Mouse (Mus musculus): ENCODE measurements around the gene Frmd4b. TPM values are rescaled to one million over a fixed set of nuclear protein-coding genes. Genes with fewer than 3 reads are reported as not detected.

Frmd4b gene
- polyA plus RNA-seq, 1 experiment from 2014 or later, result 22.2 TPM

DNA sequence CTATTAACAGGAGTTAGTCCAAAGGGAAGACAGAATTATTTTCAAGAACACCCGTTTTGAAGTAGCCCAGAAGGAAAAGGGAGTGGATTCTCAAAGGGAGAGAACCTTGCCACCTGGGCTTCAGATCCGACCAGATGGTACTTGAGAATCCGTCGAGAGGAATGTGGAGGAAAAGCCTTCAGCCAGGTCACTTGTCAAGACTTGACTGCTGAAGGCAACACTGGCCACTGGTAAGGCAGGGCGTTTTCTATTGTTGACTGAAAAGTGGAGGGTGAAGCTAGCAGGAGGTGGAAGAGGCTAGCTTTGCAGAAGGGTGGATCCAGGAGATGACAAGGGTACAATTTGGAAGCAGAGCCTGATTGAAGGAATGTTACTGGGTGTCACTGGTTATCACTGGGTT lies 324.4 kb downstream of the Frmd4b start:
- Histone ChIP-seq H3K9me3 (ENCODE audit: control insufficient read depth, low read depth, low read length) (no peaks in the 10 kb centered on the region), H3K27me3 (ENCODE audit: control insufficient read depth, insufficient read depth, low read length) (no peaks in the 10 kb centered on the region), H3K4me1 (ENCODE audit: control insufficient read depth, insufficient read depth, low read length) (peaks cover 20% of the 10 kb centered on the region), H3K4me3 (ENCODE audit: low read depth, low read length) (no peak overlapping the region), H3K36me3 (ENCODE audit: control insufficient read depth, insufficient read depth, low read length) (peaks cover 13% of the 10 kb centered on the region), H3K4me2 (replicated peaks; ENCODE audit: low read depth, low read length) (no peak overlapping the region), H3K27ac (ENCODE audit: low read length) (no peak overlapping the region), H3K9ac (replicated peaks; ENCODE audit: low read depth, low read length) (no peak overlapping the region)
- 60% methylated on average over 5 of the region's 5 CpGs for WGBS
- no peak for ATAC-seq (ENCODE audit: insufficient number of reproducible peaks, insufficient read depth, low FRiP score, low read depth)

DNA sequence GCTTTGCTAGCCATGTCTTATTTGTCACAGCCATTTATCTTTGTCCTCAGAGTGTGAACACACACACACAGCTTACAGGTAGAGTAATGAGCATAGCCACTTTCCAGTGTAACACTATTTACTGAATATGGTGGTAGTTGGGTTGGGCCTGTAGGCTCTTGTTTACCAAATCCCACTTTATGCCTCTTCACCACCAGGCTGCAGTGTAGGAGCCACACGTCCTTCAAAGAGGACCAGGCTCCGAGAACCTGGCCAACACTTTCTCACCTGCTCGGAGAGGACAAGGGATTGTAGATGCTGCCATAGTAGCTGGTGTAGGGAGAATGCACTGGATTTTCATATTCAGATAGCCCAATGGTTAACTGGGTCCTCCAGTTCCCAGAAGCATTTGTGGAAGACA lies 325.2 kb downstream of the Frmd4b start:
- no peak overlapping the region for H3K9ac ChIP-seq (replicated peaks; ENCODE audit: low read depth, low read length)
- no peak for ATAC-seq (ENCODE audit: insufficient number of reproducible peaks, insufficient read depth, low FRiP score, low read depth)
- peaks cover 22% of the 10 kb centered on the region for H3K4me1 ChIP-seq (ENCODE audit: control insufficient read depth, insufficient read depth, low read length)
- no peak overlapping the region for H3K4me3 ChIP-seq (ENCODE audit: low read depth, low read length)
- 85% methylated on average over 3 of the region's 3 CpGs for WGBS
- peaks cover 13% of the 10 kb centered on the region for H3K36me3 ChIP-seq (ENCODE audit: control insufficient read depth, insufficient read depth, low read length)
- no peaks in the 10 kb centered on the region for H3K27me3 ChIP-seq (ENCODE audit: control insufficient read depth, insufficient read depth, low read length)
- no peak overlapping the region for H3K4me2 ChIP-seq (replicated peaks; ENCODE audit: low read depth, low read length)
- no peaks in the 10 kb centered on the region for H3K9me3 ChIP-seq (ENCODE audit: control insufficient read depth, low read depth, low read length)
- no peak overlapping the region for H3K27ac ChIP-seq (ENCODE audit: low read length)

DNA sequence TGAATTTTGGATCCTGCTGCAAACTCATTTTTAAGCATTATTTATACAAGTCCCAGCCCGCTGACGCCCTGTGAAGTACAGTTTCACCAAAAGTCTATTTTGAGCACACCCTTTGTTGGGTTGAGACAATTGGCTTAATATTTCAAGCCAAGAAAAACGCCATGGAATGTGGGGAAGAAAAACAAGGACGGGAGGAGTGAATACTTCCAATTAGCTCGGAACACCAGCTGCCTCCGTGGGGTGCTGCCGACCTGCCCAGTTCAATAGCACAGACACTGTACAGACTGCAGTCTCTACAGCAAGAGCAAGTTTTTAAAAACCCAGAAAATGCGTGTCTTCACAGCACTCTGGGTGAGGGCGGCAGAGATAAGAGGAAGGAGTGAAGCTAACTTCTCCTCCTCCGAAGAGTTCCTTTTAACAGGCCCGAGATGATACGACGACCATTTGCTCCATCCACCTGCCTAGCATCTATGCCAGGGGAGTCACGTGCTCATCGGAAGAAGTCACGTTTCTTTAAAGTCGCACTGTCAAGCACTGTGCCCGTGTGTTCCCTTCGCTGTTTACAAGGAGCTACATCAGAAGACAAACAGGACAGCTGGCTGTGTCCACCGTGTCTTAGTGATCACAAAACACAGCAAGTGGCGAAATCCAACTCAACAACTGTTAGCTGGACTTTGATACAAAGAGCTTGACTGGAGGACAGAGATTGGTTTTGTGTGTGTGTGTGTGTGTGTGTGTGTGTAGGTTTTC lies 326.0 kb downstream of the Frmd4b start:
- whole genome bisulfite sequencing, result 76% methylated on average over 21 of the region's 21 CpGs
- Histone ChIP-seq H3K9me3 (ENCODE audit: control insufficient read depth, low read depth, low read length) (no peaks in the 10 kb centered on the region), H3K4me2 (replicated peaks; ENCODE audit: low read depth, low read length) (no peak overlapping the region), H3K36me3 (ENCODE audit: control insufficient read depth, insufficient read depth, low read length) (peaks cover 9% of the 10 kb centered on the region), H3K27ac (ENCODE audit: low read length) (no peak overlapping the region; the same call in 1 of the 2 replicates), H3K4me1 (ENCODE audit: control insufficient read depth, insufficient read depth, low read length) (peaks cover 22% of the 10 kb centered on the region), H3K27me3 (ENCODE audit: control insufficient read depth, insufficient read depth, low read length) (no peaks in the 10 kb centered on the region), H3K9ac (replicated peaks; ENCODE audit: low read depth, low read length) (no peak overlapping the region), H3K4me3 (ENCODE audit: low read depth, low read length) (no peak overlapping the region)
- ATAC-seq (ENCODE audit: insufficient number of reproducible peaks, insufficient read depth, low FRiP score, low read depth), result no peak

DNA sequence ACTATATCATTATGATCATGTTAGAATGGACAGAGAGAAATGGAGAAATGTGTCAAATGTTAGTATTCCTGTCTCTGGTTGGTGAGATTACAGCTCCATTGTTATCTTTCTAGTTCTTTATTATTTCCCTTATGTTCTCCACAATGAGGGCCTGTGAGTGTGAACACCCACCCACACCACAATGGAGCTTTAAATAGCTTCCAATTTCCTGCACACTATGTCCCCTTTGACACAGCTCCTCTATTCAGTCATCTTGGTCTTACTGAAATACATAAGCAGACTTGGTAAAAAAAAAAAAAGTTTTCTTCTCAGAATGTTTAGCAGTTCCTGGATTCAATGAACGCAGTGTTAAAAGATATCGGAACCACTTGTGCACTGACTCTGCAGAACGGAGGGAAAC lies 326.7 kb downstream of the Frmd4b start:
- Histone ChIP-seq H3K27ac (ENCODE audit: low read length) (no peak overlapping the region), H3K4me1 (ENCODE audit: control insufficient read depth, insufficient read depth, low read length) (peaks cover 22% of the 10 kb centered on the region), H3K9me3 (ENCODE audit: control insufficient read depth, low read depth, low read length) (no peaks in the 10 kb centered on the region), H3K36me3 (ENCODE audit: control insufficient read depth, insufficient read depth, low read length) (peaks cover 4% of the 10 kb centered on the region), H3K9ac (replicated peaks; ENCODE audit: low read depth, low read length) (no peak overlapping the region), H3K27me3 (ENCODE audit: control insufficient read depth, insufficient read depth, low read length) (no peaks in the 10 kb centered on the region), H3K4me3 (ENCODE audit: low read depth, low read length) (no peak overlapping the region), H3K4me2 (replicated peaks; ENCODE audit: low read depth, low read length) (no peak overlapping the region)
- ATAC-seq (ENCODE audit: insufficient number of reproducible peaks, insufficient read depth, low FRiP score, low read depth), result no peak
- WGBS, result 76% methylated on average over 3 of the region's 3 CpGs

DNA sequence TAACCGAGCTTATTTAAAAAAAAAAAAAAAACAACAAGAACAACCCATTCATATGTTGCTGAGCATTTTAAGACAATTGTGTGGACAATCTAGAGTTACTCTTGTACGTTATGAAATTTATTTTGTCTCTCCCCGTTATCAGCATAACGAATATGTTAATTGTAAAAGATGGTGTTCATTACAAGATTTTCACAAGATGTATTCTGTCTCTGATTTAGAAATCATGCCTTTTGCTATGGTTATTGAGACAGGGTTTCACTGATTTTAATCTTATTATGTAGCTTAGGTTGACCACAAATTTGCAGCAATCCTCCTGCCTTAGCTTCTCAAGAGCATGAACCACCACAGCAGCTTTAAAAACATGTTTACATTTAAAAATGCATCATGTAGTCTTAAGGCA lies 327.5 kb downstream of the Frmd4b start:
- Histone ChIP-seq H3K9me3 (ENCODE audit: control insufficient read depth, low read depth, low read length) (no peaks in the 10 kb centered on the region), H3K27ac (ENCODE audit: low read length) (peak overlapping the region; percentile 61; the same call in 1 of the 2 replicates), H3K9ac (replicated peaks; ENCODE audit: low read depth, low read length) (no peak overlapping the region), H3K27me3 (ENCODE audit: control insufficient read depth, insufficient read depth, low read length) (no peaks in the 10 kb centered on the region), H3K4me1 (ENCODE audit: control insufficient read depth, insufficient read depth, low read length) (peaks cover 22% of the 10 kb centered on the region), H3K36me3 (ENCODE audit: control insufficient read depth, insufficient read depth, low read length) (no peaks in the 10 kb centered on the region; the same call in 1 of the 2 replicates), H3K4me2 (replicated peaks; ENCODE audit: low read depth, low read length) (no peak overlapping the region), H3K4me3 (ENCODE audit: low read depth, low read length) (no peak overlapping the region)
- 85% methylated on average over 4 of the region's 4 CpGs for WGBS
- ATAC-seq (ENCODE audit: insufficient number of reproducible peaks, insufficient read depth, low FRiP score, low read depth), result no peak

DNA sequence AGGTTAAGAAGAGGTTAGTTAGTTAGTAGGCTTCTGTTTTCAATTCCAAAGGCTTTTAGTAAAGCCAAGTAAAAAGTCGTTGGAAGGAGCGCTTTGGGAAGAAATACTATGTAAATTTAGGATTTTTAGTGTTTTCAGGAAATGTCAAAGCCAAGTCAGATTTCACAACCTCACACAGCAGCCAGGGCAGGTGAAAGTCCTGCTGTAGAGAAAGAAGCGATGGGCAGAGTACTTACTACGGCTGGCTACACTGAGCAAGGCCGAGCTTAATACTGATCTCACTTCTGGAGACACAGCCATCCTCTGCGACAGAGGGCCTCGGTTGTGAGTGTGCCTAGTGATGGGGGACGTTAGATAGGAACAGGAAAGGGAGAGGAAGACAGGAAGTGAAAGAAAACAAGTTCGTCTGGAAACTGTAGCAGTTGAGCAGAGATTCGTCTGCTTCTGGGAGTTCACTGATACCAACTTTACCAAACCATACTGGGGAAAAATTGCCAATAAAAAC lies 328.0 kb downstream of the Frmd4b start:
- ATAC-seq (ENCODE audit: insufficient number of reproducible peaks, insufficient read depth, low FRiP score, low read depth), result no peak

DNA sequence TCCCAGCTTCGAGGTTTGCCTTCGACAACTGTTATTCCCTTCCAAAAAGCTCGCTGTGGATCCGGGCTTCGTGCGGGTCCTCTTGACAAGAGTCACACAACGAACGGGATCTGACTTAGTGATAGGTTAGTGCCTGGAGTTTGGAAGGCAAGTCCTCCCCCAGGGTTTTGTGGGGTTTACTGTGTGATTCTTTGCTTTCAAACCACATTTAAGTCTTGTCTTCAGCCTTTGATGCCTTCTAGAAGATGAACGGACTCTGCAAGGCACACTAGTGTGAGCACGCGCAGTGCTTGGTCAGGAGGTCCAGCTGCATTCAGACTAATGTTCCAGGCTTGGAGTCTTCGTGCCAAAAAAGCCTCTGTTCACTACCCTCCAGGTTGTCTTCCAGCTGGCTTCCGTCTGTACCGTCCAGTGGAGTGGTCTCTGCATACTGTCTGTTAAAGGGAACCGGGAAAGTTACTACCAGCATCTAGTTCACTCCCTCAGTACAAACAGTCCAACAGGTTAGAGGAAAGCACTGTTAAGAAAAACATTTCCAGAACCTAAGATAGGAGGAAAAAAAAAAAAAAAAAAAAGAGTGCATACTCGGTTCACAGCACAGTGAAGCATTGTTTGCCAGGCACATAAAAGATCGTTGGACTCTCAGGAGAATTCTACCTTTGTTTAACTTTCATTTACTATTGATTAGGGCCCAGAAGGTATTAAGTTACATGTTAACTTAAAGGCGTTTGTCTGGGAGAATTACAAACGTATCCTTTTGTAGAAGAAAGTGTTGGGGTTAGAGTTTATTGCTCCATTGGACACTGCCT lies 329.1 kb downstream of the Frmd4b start:
- H3K4me2 ChIP-seq (replicated peaks; ENCODE audit: low read depth, low read length), result no peak overlapping the region
- peak overlapping the region; percentile 66 for H3K27ac ChIP-seq (ENCODE audit: low read length)
- 58% methylated on average over 19 of the region's 19 CpGs for WGBS
- H3K4me1 ChIP-seq (ENCODE audit: control insufficient read depth, insufficient read depth, low read length), result peaks cover 22% of the 10 kb centered on the region
- peak; percentile 82 for ATAC-seq (ENCODE audit: insufficient number of reproducible peaks, insufficient read depth, low FRiP score, low read depth)
- no peaks in the 10 kb centered on the region; the same call in 1 of the 2 replicates for H3K36me3 ChIP-seq (ENCODE audit: control insufficient read depth, insufficient read depth, low read length)
- H3K27me3 ChIP-seq (ENCODE audit: control insufficient read depth, insufficient read depth, low read length), result no peaks in the 10 kb centered on the region
- no peak overlapping the region for H3K4me3 ChIP-seq (ENCODE audit: low read depth, low read length)
- no peaks in the 10 kb centered on the region for H3K9me3 ChIP-seq (ENCODE audit: control insufficient read depth, low read depth, low read length)
- no peak overlapping the region for H3K9ac ChIP-seq (replicated peaks; ENCODE audit: low read depth, low read length)

More for the DNA sequence above, 328.0 kb downstream of the Frmd4b start:
- Histone ChIP-seq H3K4me1 (ENCODE audit: control insufficient read depth, insufficient read depth, low read length) (peaks cover 22% of the 10 kb centered on the region), H3K9me3 (ENCODE audit: control insufficient read depth, low read depth, low read length) (no peaks in the 10 kb centered on the region), H3K36me3 (ENCODE audit: control insufficient read depth, insufficient read depth, low read length) (no peaks in the 10 kb centered on the region; the same call in 1 of the 2 replicates), H3K4me3 (ENCODE audit: low read depth, low read length) (no peak overlapping the region), H3K27ac (ENCODE audit: low read length) (peak overlapping the region; percentile 61; the same call in 1 of the 2 replicates), H3K9ac (replicated peaks; ENCODE audit: low read depth, low read length) (no peak overlapping the region), H3K27me3 (ENCODE audit: control insufficient read depth, insufficient read depth, low read length) (no peaks in the 10 kb centered on the region), H3K4me2 (replicated peaks; ENCODE audit: low read depth, low read length) (no peak overlapping the region)
- WGBS, result 59% methylated on average over 10 of the region's 10 CpGs

DNA sequence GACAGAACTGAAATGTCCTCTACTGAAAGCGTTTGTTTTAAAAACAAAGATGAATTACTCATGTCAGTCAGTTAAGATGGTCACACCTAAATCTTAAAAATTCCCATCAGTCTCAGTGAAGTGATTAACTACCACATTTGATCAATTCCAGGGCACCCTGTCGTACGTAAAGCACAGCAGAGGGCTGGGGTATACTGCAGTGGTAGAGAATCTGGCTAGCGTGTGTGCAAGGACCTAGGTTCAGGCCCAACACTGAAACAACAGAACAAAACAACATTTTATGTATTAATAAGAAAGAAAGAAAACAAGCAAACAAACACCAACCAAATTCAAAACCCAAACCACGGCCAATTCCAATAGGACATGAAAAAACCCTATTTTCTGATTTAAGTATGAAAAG lies 331.0 kb downstream of the Frmd4b start:
- peaks cover 21% of the 10 kb centered on the region for H3K4me1 ChIP-seq (ENCODE audit: control insufficient read depth, insufficient read depth, low read length)
- 89% methylated on average over 5 of the region's 5 CpGs for WGBS
- ATAC-seq (ENCODE audit: insufficient number of reproducible peaks, insufficient read depth, low FRiP score, low read depth), result no peak
- H3K27ac ChIP-seq (ENCODE audit: low read length), result no peak overlapping the region
- H3K9ac ChIP-seq (replicated peaks; ENCODE audit: low read depth, low read length), result no peak overlapping the region
- no peak overlapping the region for H3K4me2 ChIP-seq (replicated peaks; ENCODE audit: low read depth, low read length)
- H3K36me3 ChIP-seq (ENCODE audit: control insufficient read depth, insufficient read depth, low read length), result no peaks in the 10 kb centered on the region; the same call in 1 of the 2 replicates
- no peaks in the 10 kb centered on the region for H3K27me3 ChIP-seq (ENCODE audit: control insufficient read depth, insufficient read depth, low read length)
- H3K9me3 ChIP-seq (ENCODE audit: control insufficient read depth, low read depth, low read length), result no peaks in the 10 kb centered on the region
- no peak overlapping the region for H3K4me3 ChIP-seq (ENCODE audit: low read depth, low read length)
